Mouse (Mus musculus) MN1 (cell line): ENCODE measurements at regions not wholly inside any gene's neighbourhood (a gene's known extent, or its start where the extent isn't known, plus 50 kb on each side); places are given as distances from the start of the nearest gene placed in this dataset.
"Not testable (repeated sequence)": the region's sequence is repeated elsewhere in the genome, so short reads cannot be mapped to it uniquely, and the experiment has no call there.

Source experiments
- DNase-seq: peaks from one replicate; pipeline ENCODE4 v3.0.0-alpha.2; 2016; ENCODE audit warnings: low spot score

DNA sequence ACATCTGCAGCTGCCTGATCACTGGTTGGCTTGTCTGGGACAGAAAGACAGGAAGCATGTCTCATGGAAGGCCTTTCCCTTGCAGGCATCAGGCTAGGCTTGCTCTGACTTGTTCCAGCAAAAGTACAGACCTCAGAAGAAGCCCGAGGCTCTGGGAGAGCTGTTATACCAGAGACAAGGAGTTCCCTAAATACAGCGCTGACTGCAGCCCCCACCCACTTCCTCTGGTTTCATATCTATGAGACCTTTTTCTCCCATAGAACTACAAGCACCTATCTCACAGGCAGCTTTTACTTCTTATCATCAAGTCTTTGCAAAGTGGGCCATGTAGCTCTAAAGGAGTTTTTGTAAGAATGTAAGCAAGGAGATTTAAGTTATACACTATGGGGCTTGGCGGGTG lies 312.2 kb upstream of the Vmn1r3 start:
- DNase-seq, result not testable (repeated sequence)

DNA sequence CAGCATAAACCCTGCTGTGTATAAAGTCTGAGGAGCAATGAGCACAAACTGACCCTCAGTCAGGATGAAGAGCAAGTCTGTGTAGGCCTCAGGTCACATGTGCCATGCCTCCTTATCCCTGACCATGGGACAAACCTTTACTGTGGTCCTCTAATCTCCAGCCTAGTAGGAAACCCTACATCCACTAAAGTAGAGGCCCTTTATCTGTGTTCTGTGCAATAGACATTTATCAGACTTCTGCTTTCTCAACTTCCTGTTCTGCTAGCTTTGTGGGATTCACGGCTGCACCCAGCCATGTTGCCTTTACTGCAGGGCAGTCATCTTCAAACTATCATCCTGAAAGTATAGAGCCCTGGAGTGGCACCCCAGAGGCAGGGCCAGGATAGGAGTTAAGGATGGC lies 310.8 kb upstream of the Vmn1r3 start:
- not testable (repeated sequence) for DNase-seq

DNA sequence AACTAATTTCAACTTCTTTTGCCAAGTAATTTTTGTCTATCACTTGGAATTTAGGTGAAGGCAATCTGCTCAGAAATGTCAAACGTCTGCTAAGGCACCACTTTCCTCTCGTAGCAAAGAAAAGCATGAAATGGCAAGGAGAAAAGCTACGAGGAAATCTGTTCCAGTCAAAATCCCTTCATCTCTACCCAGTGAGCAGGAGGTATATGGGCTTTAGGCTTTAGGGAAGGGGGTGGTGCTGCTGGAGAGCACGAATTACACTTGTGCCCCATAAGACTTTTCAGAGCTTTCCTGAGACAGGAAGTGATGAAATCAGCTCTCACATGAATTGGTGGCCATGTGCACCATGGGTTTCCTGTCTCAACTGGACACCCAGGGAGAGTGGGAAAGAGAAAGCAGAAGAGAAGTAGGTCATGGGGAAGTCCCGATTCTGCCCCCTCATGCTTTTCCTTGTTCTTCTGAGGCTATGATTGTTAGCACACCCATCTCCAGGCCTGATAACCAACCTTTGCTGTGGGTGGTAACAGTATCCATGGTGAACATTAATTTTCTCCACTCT lies 309.0 kb upstream of the Vmn1r3 start:
- not testable (repeated sequence) for DNase-seq

DNA sequence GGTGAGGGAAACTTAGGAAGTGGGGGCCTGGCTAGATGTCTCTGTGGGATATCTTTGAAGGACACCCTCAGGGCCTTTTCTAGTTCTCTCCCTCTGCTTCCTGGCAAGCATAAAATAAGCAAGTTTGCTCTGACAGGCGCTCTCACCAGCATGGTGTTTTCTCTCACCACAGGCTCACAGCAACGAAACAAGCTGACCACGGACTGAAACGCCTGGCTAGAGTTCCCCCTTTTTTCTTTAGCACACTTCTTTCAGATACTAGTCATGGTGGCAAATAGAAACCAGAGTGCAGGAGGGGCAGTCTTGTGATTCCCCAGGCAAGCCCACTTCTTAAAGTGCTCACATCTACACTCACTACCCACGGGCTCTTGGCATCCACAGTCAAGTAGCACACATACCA lies 305.7 kb upstream of the Vmn1r3 start:
- DNase-seq, result not testable (repeated sequence)

DNA sequence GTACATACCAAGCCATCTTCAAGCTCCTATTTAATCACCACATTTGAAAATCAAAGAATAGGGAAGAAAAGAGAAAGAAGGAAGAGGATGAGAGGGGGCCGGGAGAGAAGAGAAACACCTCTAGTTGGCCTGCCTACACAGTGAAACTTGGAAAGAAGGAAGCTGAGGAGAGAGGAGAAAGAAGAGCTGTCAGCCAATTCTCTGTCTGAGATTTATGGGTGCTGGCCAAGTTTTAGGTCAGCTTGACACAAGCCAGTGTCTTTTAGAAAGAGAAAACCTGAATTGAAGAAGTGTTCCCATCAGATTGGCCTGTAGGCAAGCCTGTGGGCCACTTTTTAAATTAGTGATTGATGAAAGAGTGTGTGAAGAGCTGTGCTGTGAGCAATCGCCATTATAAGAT lies 296.9 kb upstream of the Vmn1r3 start:
- DNase-seq, result no peak

DNA sequence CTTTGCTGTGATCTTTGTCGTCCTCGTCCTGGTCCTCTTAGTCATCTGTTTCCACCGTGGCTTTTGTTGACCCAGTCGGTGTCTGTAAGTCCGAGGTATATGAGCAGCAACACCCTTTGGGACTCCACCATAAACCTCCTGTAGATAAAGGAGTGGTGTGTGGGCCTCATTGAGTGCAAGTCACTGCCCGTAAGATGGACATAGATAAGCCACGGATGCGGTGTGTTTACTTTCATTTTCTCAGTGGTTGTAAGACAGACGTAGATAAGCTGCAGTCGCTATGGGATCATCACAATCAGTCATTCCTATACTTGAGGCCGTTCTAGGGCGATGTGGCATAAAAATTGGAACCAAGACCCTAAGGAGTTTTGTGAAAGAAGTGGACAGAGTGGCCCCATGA lies 271.6 kb upstream of the Vmn1r3 start:
- no peak for DNase-seq

DNA sequence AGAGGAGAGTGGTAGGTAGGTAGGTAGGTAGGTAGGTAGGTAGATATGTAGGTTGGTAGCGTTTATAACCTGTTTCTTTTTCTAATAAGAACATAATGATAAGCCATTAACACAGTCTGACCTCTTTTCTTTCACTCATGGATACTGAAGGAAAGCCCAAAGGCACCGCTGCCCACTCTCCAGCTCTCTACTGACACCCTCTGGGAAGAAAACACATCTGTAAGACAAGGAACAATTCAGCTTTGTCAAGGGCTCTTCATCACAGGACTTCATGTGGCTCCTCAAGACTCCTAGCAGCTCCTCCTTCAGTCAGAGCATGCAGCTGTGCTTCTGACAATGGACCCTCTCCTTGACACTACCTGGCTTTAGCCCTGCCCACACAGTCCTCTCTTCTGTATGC lies 252.2 kb upstream of the Vmn1r3 start:
- DNase-seq, result not testable (repeated sequence)

DNA sequence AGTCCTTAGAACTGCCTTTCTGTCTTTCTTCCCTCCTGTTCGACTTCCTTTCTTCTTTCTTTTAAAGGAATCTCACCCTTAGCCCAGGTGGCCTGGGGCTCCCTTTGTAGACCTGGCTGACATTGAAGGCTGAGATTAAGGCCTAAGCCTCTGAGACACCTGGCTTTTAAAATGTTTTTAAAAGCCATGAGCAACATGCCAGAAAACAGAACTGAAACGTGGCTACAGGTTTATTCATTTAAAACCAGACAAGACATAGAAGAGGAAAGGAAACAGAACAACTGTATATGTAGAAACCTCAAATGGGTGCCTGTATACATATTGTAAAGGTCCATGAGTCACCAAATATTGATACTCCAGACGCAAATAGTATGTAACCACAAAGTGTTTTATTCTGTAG lies 242.8 kb upstream of the Vmn1r3 start:
- DNase-seq, result no peak

DNA sequence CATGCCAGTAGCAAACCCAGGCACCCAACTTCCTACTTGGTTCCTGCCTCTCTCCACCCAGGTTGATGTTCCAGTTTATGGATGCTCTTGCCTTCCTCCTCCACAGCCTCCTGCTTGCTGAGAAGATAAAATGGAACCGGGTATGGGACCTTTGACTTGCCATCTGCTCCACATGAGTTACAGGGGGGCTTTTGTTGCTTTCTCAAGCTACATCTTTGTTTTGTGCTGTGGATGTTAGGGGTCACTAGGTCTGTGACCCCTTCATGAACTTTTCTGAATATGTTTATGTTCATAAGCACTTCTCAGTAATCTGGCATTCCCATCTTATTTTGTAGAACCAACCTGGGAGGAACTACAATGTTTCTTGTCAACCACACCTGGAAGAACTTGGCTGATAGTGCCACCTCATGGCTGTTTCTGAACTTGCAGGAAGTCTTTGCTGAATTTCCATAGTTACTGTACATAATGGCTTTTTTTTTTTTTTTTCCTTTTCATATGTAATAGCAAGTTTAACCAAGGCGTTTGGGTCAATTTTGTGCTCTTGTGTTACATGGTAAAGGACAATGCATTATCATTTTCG lies 234.9 kb upstream of the Vmn1r3 start:
- DNase-seq, result peak; percentile 38

DNA sequence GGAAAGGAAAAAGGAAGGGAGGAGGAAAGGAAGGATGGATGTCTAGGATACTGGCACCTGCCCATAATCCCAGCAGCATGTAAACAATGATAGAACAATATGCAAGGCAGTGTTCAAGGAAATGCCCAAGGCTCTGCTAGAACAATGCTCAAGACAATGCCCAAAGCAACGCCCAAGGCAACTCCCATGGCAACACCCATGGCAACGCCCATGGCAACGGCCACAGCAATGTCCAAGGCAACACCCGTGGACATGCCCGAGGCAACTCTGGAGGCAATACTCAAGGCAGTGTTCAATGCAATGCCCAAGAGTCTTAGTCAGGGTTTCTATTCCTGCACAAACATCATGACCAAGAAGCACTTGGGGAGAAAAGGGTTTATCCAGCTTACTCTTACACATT lies 231.5 kb upstream of the Vmn1r3 start:
- no peak for DNase-seq

DNA sequence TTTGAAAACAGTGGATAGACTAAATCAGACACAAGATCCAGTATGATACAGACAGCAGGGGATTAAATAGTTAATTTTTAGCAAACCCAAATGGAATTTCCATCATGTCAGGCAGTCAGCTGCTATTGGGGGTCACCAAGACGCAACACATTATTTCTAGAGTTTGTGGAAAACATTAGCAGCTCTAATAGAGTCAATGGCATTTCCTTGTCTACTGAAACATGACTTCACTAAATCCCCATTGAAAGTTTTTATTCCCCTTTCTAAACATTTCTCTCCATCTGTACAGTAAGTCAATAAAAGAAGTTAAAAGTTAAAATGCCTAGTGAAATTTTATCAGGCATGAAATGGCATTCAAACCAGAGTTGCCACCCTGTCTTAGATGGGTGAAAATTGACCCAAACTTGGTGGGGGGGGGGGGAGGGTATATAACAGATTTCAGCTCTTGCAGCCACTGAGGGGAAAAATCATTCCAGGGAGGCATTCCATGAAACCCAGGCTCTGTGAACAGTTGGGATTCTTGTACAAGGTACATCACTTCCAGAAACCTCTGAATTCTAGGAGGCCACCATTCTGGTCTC lies 229.4 kb upstream of the Vmn1r3 start:
- DNase-seq, result not testable (repeated sequence)

DNA sequence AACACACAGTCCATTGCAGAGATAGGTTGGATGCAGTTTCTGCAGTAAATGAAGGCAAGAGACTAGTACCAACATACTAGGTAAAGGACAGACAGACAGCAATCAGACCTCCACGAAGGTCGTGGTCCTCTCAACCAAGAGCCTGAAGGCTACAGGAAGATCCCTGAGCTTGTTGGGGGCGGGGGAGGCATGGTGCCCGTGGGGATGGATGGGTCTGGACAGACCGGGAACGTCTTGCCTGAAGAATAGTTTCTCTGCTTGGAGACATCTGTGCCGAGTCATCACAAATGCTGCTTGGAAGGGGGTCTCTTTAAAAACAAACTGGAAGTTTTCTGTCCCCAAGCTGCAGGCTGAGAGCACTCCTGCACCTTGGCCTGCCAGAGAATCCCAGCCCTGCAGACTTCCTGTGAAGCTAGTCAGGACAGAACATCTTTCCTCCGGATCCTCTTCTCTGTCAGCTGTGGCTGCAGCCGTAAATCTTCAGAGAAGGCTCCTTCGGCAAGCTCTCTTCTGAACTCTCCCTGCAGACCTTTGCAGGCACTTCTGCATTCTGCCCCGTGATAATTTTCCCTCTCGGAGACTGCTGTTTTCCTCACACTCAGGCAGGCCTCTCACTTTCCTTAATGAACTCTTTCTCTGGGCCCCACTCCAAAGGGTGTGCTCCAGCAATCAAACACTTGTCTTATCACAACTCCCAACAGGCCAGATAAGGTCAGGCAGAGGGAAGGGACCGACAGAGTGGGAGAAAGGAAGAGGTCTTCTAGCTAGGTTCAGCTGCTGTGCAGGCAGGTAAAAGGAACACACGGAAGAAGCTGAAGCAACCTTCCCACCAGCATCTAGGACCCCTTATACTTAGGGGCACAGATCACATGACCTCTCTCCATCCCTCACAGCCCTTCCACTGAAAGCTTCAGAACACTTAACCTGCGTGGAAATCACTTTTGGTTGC lies 228.6 kb upstream of the Vmn1r3 start:
- no peak for DNase-seq

DNA sequence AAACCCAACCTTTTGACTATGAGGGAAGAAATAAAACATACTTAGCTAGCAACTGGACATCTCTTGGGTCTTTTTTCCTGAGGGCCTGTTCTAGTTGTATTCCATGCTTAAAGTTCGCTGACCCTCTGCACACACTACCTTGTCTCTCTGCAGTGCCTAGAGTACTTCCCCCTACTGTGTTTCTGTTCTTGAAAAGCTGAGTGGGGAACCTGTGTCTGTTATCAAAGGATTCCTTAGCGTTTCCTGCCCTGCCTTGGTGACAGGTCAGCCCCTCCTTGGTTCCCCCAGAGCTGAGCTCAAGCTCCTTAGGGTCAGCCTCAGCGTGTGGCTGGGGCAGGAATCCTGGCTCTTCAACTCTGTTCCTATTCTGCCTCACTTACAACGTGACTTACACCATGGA lies 227.2 kb upstream of the Vmn1r3 start:
- DNase-seq, result not testable (repeated sequence)

DNA sequence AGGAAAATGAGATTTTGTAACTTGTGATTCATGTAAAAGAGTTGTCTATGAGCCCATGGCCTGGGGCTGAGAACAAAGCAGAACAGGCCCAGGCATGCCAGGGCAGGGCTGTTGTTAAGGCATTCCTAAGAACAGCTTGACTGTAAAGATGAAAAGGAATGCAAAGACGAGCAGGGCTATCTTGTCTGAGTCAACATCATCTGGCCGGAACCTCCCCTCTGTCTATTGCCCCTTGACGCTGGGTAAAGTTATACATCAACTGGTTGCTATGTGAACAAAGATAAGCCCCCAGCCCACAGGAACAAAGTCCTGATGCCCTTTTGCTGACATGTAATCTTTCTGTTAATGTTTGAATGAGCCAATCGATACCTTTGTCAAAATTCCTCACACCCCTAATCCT lies 217.7 kb upstream of the Vmn1r3 start:
- DNase-seq, result not testable (repeated sequence)

DNA sequence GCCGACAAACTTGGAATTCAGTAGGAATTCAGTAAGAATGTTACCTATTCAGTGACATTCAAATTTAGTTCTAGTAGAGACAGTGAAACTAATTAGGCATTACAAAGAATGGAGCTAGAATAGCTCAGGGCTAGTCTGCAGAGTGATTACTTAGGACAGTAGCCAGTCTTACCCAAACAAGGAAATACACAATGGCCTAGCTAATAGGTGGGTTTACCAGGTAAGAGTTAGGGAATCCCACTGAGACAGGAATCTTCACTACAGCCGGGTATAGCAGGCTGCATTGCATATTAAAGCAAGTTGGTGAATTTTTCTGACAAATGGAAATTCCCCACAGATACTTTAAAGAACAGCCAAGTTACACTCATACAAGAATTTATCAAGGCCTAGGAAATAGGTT lies 216.6 kb upstream of the Vmn1r3 start:
- not testable (repeated sequence) for DNase-seq

DNA sequence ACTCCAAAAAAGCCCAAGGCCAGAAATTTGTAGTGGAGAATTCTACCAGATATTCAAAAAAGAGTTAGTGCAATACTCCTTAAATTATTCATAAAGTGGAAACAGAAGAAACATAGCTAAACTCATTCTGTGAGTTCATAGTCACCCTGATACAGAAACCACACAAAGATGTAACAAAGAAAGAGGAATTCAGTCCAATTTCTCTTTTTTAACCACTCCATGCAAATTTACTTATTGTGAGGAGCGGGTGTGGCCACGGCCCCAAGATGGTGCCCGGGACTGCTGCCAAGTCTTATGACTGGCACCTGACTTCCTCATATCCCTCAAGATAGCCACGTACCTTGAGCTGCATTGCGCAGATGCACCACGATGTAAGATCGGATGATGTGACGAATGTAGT lies 206.4 kb upstream of the Vmn1r3 start:
- DNase-seq, result not testable (repeated sequence)

DNA sequence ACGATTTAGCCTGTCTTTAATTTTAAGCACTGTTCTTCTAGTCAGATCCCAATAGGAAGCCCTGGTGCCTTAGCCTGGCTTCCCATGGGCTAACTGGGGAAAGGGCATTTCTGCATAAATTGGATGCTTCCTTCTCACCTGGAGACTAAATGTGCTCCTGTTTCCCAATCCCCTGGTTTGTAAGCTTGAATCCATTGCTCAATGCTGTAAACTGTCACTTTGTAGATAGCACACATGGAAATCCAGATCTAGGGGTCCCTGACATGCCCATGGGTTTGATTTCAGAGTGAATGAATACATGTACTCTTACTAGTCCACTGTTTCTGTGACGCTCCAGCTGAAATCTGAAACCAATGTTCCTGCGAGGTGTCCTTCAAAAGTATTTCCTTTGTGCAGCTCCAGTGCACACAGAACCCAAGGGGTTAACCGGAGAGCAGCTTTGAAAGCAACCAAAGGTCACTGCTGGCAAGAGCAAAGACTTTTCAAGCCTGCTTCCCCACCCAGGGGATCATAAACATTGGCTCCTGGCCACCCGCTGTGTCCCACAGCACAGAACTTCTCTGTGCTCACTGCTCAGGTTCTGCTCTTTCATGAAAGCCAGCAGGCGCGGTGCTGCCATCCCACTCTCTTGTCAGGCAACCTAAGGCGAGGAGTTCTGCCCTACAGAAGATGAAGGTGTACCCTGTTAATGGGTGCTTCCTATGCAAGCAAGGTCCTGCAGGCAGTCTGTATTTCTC lies 188.0 kb upstream of the Vmn1r3 start:
- not testable (repeated sequence) for DNase-seq

DNA sequence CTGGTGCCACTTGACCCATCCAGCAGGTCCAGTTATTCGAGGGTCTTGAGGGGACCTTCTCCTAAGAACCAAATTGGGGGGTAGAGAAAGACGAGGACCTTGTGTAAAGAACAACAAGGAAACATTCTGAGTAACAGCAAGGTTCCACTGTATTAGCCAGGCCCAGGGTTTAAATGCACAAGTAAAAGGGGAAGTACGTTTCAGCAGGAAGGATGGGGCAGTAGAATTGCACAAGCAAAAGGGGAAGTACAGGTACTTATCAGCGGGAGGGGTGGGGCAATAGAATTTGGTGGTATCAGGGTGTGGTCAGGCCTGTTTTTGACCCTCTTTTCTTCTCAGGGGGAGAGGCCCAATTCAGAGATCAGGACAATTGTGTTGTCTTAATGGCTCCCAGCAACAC lies 182.9 kb upstream of the Vmn1r3 start:
- not testable (repeated sequence) for DNase-seq

DNA sequence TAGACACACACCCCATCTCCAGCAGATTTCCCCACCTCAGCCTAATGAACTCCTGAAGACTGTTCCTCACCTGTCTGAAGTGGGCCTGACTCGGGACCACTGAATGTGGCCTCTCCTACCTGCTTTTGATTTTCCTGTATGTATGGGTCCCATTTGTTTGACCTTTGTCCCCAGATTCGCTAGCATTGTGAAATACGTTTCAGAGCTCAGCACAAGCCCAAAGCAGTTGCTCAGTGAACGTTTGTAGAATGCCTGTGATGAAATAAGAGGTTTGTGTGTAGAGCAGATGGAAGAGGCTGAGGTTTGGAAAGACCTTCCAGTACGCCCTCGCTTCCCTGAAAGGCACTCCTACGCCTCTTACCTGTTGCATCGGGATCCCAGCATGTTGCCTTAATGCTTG lies 158.3 kb upstream of the Vmn1r3 start:
- DNase-seq, result not testable (repeated sequence)

DNA sequence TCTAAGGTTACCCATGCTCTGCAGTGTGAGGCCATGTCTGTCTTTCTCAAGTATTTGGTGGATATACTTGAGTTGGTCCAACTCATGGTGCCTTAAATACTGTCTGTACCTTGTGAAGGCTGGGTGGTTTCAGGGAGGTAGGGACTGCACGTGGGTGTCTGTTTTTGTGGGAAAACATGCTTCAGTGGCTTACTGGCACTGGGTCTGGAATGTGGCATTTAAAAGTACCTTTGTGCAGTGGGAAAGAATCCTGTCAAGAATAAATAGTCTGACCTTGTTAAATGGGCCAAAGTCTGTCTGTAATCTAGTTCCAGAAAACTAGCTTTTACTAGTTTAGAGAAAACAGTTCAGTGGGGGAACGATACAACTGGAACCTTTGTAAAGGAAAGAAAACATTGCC lies 157.5 kb upstream of the Vmn1r3 start:
- DNase-seq, result not testable (repeated sequence)

DNA sequence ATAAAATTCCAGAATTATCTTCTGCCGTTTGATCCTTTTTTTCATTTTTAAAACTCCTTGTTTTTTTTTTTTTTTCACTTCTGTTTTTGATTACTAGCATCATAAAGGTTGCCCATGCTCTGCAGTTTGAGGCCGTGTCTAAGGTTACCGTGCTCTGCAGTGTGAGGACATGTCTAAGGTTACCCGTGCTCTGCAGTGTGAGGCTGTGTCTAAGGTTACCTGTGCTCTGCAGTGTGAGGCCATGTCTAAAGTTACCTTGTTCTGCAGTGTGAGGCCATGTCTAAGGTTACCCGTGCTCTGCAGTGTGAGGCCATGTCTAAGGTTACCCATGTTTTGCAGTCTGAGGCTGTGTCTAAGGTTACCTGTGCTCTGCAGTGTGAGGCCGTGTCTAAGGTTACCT lies 157.0 kb upstream of the Vmn1r3 start:
- not testable (repeated sequence) for DNase-seq
